Mouse (Mus musculus): ENCODE results near the gene Gm17334.
"Not testable (repeated sequence)": the region's sequence is repeated elsewhere in the genome, so short reads cannot be mapped to it uniquely, and the experiment has no call there.

DNA sequence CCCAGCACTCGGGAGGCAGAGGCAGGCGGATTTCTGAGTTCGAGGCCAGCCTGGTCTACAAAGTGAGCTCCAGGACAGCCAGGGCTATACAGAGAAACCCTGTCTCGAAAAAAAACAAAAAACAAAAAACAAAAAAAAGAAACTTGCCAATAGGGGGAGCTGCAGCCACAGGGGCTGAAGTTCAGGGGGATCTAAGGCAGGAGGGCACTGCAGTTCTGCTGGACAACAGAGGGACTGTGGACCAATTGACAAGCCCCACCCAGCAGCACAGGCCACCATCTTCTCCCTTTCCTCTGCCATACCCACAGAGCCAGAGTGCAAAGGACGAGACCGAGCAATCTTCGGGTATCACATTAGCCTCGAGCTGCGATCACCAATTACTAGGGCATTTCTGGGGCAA lies 15.0 kb downstream of the Gm17334 start:
- not testable (repeated sequence) for TF ChIP-seq POLR2A (IDR thresholded peaks at IDR 0.05; ENCODE audit: control insufficient read depth, extremely low read depth, insufficient read depth, low read length, poor library complexity); CTCF (IDR thresholded peaks at IDR 0.05; ENCODE audit: borderline replicate concordance, control insufficient read depth, extremely low read depth, insufficient read depth, low read length, poor library complexity)

All from thymus, adult 2 months (tissue).